Mouse (Mus musculus) stomach, postnatal 0 days (tissue): ENCODE data around the gene Ninj1.

Experiments used
- CTCF ChIP-seq: IDR thresholded peaks from 2 replicates; pipeline ENCODE4 v1.5.1; 2016; ENCODE audit warnings: antibody characterized with exemption, low read depth, mild to moderate bottlenecking, moderate library complexity
- EP300 ChIP-seq: optimal IDR thresholded peaks from 2 replicates; pipeline ENCODE3; 2016; ENCODE audit warnings: antibody characterized with exemption

- TF ChIP-seq CTCF (no peak), EP300 (no peak)
These were observed 23.6 kb upstream of the Ninj1 start for GRCm38 (mm10) chr13:49163645-49164044.
